Mouse (Mus musculus) kidney, postnatal 0 days (tissue): ENCODE measurements at regions not wholly inside any gene's neighbourhood (a gene's known extent, or its start where the extent isn't known, plus 50 kb on each side); places are given as distances from the start of the nearest gene placed in this dataset.
A peak's percentile ranks its signal among the peaks of the same experiment; 100 is the strongest.

Source experiments
- ATAC-seq: fragments of 200-750 bp; cut with Nextera tagmentation; replicated peaks from 2 replicates; pipeline ENCODE4 v1.8.0; 2017; ENCODE audit warnings: low read depth, moderate number of reproducible peaks, moderate TSS enrichment, moderate library complexity; ENCODE audit not compliant: low FRiP score
- DNase-seq: peaks from one replicate; pipeline ENCODE4 v3.0.0-alpha.2; 2016; ENCODE audit warnings: low spot score
- H3K27ac ChIP-seq: fragments of 300-500 bp; sonication (generic); 2 replicates; pipeline ENCODE4 v1.5.1; 2014; ENCODE audit warnings: mild to moderate bottlenecking
- H3K27me3 ChIP-seq: fragments of 300-500 bp; sonication (generic); 2 replicates; pipeline ENCODE4 v1.6.1; 2014; ENCODE audit warnings: low read length, mixed read lengths; ENCODE audit not compliant: insufficient read depth
- H3K36me3 ChIP-seq: fragments of 300-500 bp; sonication (generic); 2 replicates; pipeline ENCODE4 v1.6.1; 2014; ENCODE audit warnings: low read length, mixed read lengths; ENCODE audit not compliant: insufficient read depth
- H3K4me1 ChIP-seq: fragments of 300-500 bp; sonication (generic); replicated peaks from 2 replicates; pipeline ENCODE4 v1.6.1; 2014; ENCODE audit warnings: antibody characterized with exemption, low read length, mixed read lengths; ENCODE audit not compliant: insufficient read depth
- H3K4me2 ChIP-seq: fragments of 300-500 bp; sonication (generic); 2 replicates; pipeline ENCODE4 v1.6.1; 2014; ENCODE audit warnings: mild to moderate bottlenecking, low read length, moderate library complexity, mixed read lengths
- H3K4me3 ChIP-seq: fragments of 300-500 bp; sonication (generic); replicated peaks from 2 replicates; pipeline ENCODE4 v1.5.1; 2014; ENCODE audit warnings: low read depth, low read length
- H3K9ac ChIP-seq: fragments of 300-500 bp; sonication (generic); 2 replicates; pipeline ENCODE4 v1.6.1; 2014; ENCODE audit warnings: low read depth, low read length
- H3K9me3 ChIP-seq: fragments of 300-500 bp; sonication (generic); replicated peaks from 2 replicates; pipeline ENCODE4 v1.6.1; 2016; ENCODE audit warnings: low read length, inconsistent platforms, mixed read lengths
- CTCF ChIP-seq: IDR thresholded peaks from 2 replicates; pipeline ENCODE4 v1.5.1; 2016; ENCODE audit warnings: antibody characterized with exemption, low read depth, mild to moderate bottlenecking, moderate library complexity
- WGBS: fragments of 180-500 bp; shearing (Covaris S2); extraction: QIAGEN DNeasy Blood & Tissue Kit; methylation state at CpG from one replicate; pipeline ENCODE4 v1.1.7; 2014; 5-methylcytosine and 5-hydroxymethylcytosine counted together

- H3K9ac ChIP-seq: no peak overlapping the region
- no peak overlapping the region for H3K4me3 ChIP-seq
- no peaks in the 10 kb centered on the region for H3K9me3 ChIP-seq
- peak; percentile 43 for DNase-seq
- no peaks in the 10 kb centered on the region for H3K4me1 ChIP-seq
- no peaks in the 10 kb centered on the region for H3K27me3 ChIP-seq
- no peak overlapping the region for H3K27ac ChIP-seq
- TF ChIP-seq CTCF: no peak
- no peak for ATAC-seq
- H3K4me2 ChIP-seq: no peak overlapping the region
- no peaks in the 10 kb centered on the region for H3K36me3 ChIP-seq
Measured at GRCm38 (mm10) chr6:104916787-104917186, 424.2 kb downstream of the Cntn6 start.

DNA sequence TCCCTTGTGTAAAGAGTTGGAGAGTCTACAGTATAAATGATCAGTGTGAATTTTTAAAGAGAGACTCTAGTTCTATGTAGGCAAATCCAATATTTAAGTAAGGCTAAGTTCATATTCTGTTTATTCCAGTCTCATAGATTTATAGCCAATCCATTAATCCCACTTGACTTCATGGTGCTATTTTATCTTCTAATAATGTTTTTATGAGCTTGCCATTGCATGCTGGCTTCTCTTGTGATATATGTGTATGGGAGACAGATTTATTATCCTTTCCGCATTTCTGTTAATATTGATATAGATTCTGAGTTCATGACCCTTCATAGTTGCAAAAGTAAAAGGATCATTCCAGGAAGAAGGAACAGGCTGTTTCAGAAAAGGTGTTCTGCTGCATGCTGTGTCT, 430.0 kb downstream of the Cntn6 start:
- H3K27ac ChIP-seq: no peak overlapping the region
- no peak overlapping the region for H3K9ac ChIP-seq
- H3K4me3 ChIP-seq: no peak overlapping the region
- H3K9me3 ChIP-seq: no peaks in the 10 kb centered on the region
- no peak for TF ChIP-seq CTCF
- no peaks in the 10 kb centered on the region for H3K27me3 ChIP-seq
- no peaks in the 10 kb centered on the region for H3K36me3 ChIP-seq
- ATAC-seq: no peak
- peak; percentile 70 for DNase-seq
- WGBS: 41% methylated on average over 1 of the region's 1 CpGs
- no peak overlapping the region for H3K4me2 ChIP-seq
- H3K4me1 ChIP-seq: no peaks in the 10 kb centered on the region

DNA sequence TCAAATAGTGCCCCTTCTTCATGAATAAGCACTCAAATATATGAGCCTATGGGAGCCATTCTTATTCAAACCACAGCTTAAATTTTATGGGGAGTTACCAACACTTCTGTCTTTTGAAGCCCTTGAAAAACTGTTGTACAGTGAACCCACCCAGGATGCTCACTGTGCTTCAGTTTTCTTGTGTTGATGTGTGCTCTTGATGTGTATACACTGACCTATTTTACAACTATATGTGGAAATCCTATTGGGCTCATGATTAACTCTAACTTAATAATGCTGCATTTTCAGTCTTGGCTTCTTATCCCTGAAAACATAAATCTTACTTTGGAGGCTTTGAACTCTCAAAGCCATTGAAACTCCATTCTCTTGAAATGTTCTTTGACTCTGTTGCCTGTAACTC, 433.5 kb downstream of the Cntn6 start:
- DNase-seq: peak; percentile 88
- no peak overlapping the region for H3K9ac ChIP-seq
- no peak; the same call in 1 of the 2 replicates for ATAC-seq
- no peak overlapping the region for H3K27ac ChIP-seq
- no peaks in the 10 kb centered on the region for H3K9me3 ChIP-seq
- no peak overlapping the region for H3K4me3 ChIP-seq
- no peaks in the 10 kb centered on the region for H3K4me1 ChIP-seq
- H3K4me2 ChIP-seq: no peak overlapping the region
- TF ChIP-seq CTCF: no peak
- no peaks in the 10 kb centered on the region for H3K27me3 ChIP-seq
- H3K36me3 ChIP-seq: no peaks in the 10 kb centered on the region

GRCm38 (mm10) chr6:104930284-104930683, 437.7 kb downstream of the Cntn6 start:
- DNase-seq: no peak
- Histone ChIP-seq H3K4me2 (no peak overlapping the region), H3K4me1 (no peaks in the 10 kb centered on the region), H3K36me3 (no peaks in the 10 kb centered on the region), H3K9ac (no peak overlapping the region), H3K4me3 (no peak overlapping the region), H3K27ac (no peak overlapping the region), H3K27me3 (no peaks in the 10 kb centered on the region), H3K9me3 (no peaks in the 10 kb centered on the region)
- WGBS: 67% methylated on average over 5 of the region's 5 CpGs
- no peak for ATAC-seq
- TF ChIP-seq CTCF: no peak

- no peak overlapping the region for H3K27ac ChIP-seq
- H3K9me3 ChIP-seq: no peaks in the 10 kb centered on the region
- no peaks in the 10 kb centered on the region for H3K4me1 ChIP-seq
- no peak overlapping the region for H3K9ac ChIP-seq
- no peak for TF ChIP-seq CTCF
- ATAC-seq (no peak), DNase-seq (no peak)
- no peak overlapping the region for H3K4me2 ChIP-seq
- H3K27me3 ChIP-seq: no peaks in the 10 kb centered on the region
- H3K36me3 ChIP-seq: no peaks in the 10 kb centered on the region
- no peak overlapping the region for H3K4me3 ChIP-seq
- WGBS: 87% methylated on average over 4 of the region's 4 CpGs
Measured at GRCm38 (mm10) chr6:104932153-104932552, 439.6 kb downstream of the Cntn6 start.

GRCm38 (mm10) chr6:104939134-104939533, 446.5 kb downstream of the Cntn6 start:
- Histone ChIP-seq H3K27me3 (no peaks in the 10 kb centered on the region), H3K27ac (no peak overlapping the region), H3K9me3 (no peaks in the 10 kb centered on the region), H3K4me2 (no peak overlapping the region), H3K9ac (no peak overlapping the region), H3K4me1 (no peaks in the 10 kb centered on the region), H3K4me3 (no peak overlapping the region), H3K36me3 (no peaks in the 10 kb centered on the region)
- WGBS: 95% methylated on average over 1 of the region's 1 CpGs
- peak; percentile 56 for TF ChIP-seq CTCF
- ATAC-seq: no peak
- no peak for DNase-seq

- Histone ChIP-seq H3K36me3 (no peaks in the 10 kb centered on the region), H3K9me3 (no peaks in the 10 kb centered on the region), H3K27me3 (no peaks in the 10 kb centered on the region), H3K4me3 (no peak overlapping the region), H3K9ac (no peak overlapping the region), H3K27ac (no peak overlapping the region), H3K4me2 (no peak overlapping the region), H3K4me1 (no peaks in the 10 kb centered on the region)
- ATAC-seq: no peak
- no peak for DNase-seq
- TF ChIP-seq CTCF: no peak
Measured at GRCm38 (mm10) chr6:104974517-104974916, 481.9 kb downstream of the Cntn6 start.
